Mouse (Mus musculus): ENCODE measurements around the gene Hoxa6. TPM values are rescaled to one million over a fixed set of nuclear protein-coding genes. Genes with fewer than 3 reads are reported as not detected.

Gene Hoxa6
- total RNA-seq, 2 experiments from 2014 or later: not detected

DNA sequence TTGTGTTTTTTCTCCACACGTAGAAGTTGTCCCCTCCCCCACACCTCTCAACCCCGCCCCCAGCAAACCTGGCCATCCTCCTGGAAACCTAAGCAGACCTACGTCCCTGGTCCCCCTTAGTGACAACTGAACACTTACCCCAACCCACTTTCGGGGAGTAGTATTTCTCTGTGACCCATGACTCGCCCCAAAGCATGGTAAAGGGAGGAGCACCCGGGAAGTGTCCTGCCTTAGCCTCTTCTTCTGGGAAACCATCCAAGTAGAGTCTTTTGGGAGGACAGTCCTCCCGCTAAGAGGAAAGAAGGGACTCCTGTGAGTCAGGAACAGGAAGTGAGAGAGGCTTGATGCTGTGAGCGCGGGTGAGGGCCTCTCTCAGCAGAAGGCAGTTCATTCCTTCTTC lies 48.5 kb downstream of the Hoxa6 start:
- intact Hi-C loops (cut with DNase I): loop anchor here (5.0 kb wide), 2 partner anchors 32 to 148 kb away; partner anchors contain the start of genes Hoxa4 and Skap2
- no peak for DNase-seq

DNA sequence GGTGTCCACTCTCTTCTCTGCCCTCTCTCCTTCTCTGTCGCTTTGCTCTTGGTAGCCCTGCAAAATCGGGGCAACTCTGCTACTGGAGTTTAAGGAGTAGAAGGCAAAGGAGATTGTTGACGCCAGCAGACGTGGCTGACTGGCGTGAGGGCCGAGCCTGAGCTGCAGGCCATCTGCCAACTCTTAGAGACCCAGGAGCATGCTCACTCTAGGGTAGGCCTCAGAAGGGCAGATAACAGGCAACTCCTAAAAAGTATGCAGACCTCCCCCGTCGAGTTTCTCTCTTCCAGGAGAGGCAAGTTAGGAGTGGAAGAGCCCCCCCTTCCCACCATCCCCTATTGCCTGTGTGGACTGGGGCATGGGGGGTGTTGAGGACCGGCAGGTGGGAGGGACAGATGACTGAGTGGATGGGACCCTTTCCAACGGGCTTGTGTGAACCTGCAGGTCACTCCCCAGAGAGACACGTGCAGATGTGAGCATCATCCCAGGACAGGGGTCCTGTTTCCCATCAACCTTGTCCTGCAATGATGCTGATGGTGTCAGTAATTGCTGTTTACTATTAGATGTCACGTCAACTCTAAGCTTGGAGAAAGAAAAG lies 49.3 kb downstream of the Hoxa6 start:
- intact Hi-C loops (cut with DNase I): loop anchor here (5.0 kb wide), 2 partner anchors 33 to 147 kb away; partner anchors contain the start of genes Hoxa4 and Skap2
- DNase-seq: no peak

DNA sequence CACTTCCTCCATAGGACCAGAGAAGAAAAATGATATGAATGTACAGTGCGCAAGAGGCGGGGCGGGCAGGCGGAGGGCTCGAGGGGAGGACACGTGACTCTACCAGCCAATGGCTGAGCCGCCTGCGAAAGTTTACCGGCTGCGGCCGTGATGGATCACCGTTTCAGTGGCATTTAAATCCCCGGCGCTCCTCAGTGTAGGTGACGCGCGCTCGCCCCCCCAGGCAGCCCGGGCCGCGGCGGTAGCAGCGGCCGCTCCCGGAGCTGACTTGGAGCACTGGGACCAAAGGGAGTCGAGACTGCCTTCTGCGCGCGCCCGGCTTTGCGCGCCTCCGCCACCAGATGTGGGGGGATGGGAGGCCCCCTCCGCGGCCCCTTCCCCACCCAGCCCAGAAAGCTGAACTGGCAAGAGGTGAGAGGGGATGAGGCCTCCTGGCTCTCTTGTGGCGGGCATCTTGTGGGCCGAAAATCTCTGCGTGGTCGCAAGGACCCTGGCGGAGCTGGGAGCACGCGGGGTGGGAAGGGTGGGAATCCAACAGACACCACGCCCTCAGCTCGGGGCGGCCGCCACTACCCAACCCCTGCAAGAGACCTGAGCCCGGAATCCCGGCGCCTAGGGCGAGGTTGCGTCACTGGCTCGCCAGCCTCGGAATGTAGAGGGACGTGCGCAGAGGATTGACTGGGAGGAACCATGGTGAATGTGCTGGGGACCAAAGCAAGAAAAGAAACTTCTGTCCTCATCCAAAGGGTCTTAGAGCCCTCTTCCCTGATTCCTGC lies 50.1 kb downstream of the Hoxa6 start, which contains the start of gene Hoxa1:
Gene Hoxa1, minus strand, starts transcription at position 42 of the 776 bp plus-strand sequence.
- intact Hi-C loops (cut with DNase I): loop anchor here (5.0 kb wide), 2 partner anchors 34 to 146 kb away; partner anchors contain the start of genes Hoxa4 and Skap2
- DNase-seq: peak in 1 of 2 experiments; percentile 56

DNA sequence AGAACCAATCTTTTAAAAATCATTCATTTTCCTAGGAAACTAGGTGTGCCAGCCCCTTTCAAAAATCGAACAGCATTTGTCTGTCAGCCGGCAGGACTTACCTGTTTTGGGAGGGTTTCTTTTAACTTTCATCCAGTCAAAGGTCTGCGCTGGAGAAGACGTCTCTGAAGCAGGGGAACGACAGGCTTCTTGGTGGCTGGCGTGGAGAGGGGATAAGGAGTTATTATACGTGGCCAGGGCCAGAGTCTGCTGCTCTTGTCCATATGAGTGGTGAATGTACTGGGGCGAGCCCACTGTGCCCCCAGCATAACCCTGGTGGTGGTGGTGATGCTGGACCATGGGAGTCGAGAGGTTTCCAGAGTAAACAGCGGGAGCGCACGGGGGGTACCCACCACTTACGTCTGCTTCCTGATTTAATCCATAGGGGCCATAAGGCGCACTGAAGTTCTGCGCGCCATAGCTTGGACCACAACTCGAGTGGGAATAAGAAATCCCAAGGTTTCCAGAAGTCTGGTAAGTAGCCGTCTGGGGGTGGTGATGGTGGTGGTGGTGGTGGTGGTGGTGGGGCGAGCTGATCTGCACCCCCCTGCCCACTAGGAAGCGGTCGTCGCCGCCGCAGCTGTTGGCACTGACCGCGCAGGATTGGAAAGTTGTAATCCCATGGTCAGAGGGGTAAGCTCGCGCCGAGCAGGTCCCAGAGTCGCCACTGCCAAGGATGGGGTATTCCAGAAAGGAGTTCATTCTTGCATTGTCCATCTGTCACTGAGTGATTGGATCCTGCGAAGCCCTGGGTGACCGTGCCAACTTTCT lies 50.9 kb downstream of the Hoxa6 start:
- no peak for DNase-seq

GRCm38 (mm10) chr6:52156551-52157200 lies 51.8 kb downstream of the Hoxa6 start:
- DNase-seq: no peak
- intact Hi-C loops (cut with DNase I): loop anchor here (5.0 kb wide), 2 partner anchors 36 to 144 kb away; partner anchors contain the start of genes Hoxa4 and Skap2

More for the DNA sequence above, 50.9 kb downstream of the Hoxa6 start:
- intact Hi-C loops (cut with DNase I): loop anchor here (5.0 kb wide), 2 partner anchors 35 to 145 kb away; partner anchors contain the start of genes Hoxa4 and Skap2

Small RNA genes within 50 kb of the gene (microRNA-seq; reads per million reads assigned to microRNA genes)
- 153 to 205 reads per million in 2 experiments for gene Mir196b (ENCODE audit: borderline number of aligned reads in 2 of 2)

Other genes with a start within 250 kb of the Hoxa6 start
- 1 to 10 TPM; 8.0 to 8.2 TPM for gene Skap2, start 196.2 kb downstream of the Hoxa6 start, total RNA-seq (2021)
- under 1 TPM; 0.14 to 0.24 TPM for gene Hoxa1, start 50.4 kb downstream of the Hoxa6 start, total RNA-seq (2021)
- under 1 TPM in 1 of 2 experiments, not detected in 1; 0.62 TPM for gene Hoxa2, start 43.9 kb downstream of the Hoxa6 start, total RNA-seq (2021)
- gene 5730596B20Rik, start 31.2 kb downstream of the Hoxa6 start, total RNA-seq (2021): under 1 TPM in 1 of 2 experiments, not detected in 1; 0.08 TPM
- under 1 TPM; 0.43 to 0.67 TPM for gene Hoxa4, start 17.0 kb downstream of the Hoxa6 start, total RNA-seq (2021)
- under 1 TPM; 0.62 to 0.72 TPM for gene Hoxa5, start 4.1 kb downstream of the Hoxa6 start, total RNA-seq (2021)
- 1 to 10 TPM in 1 of 2 experiments, under 1 TPM in 1; 0.42 to 1.1 TPM for gene Hoxa3, start 4.6 kb upstream of the Hoxa6 start, total RNA-seq (2021)
- gene Gm28308, start 4.6 kb upstream of the Hoxa6 start, total RNA-seq (2021): not detected
- gene Hoxa7, start 13.1 kb upstream of the Hoxa6 start, total RNA-seq (2021): under 1 TPM; 0.24 to 0.47 TPM
- not detected for gene Hoxa9, start 22.4 kb upstream of the Hoxa6 start, total RNA-seq (2021)
- gene Hoxa10, start 32.1 kb upstream of the Hoxa6 start, total RNA-seq (2021): not detected
- not detected for gene Hoxa11, start 37.1 kb upstream of the Hoxa6 start, total RNA-seq (2021)
- not detected for gene Hoxa13, start 52.2 kb upstream of the Hoxa6 start, total RNA-seq (2021)
- not detected for gene Evx1, start 104.8 kb upstream of the Hoxa6 start, total RNA-seq (2021)

All from heart, postnatal 36 days (tissue).